Mouse (Mus musculus) B cell, adult 2 months (primary cell): ENCODE data around the gene Usp46.
"Not testable (repeated sequence)": the region's sequence is repeated elsewhere in the genome, so short reads cannot be mapped to it uniquely, and the experiment has no call there.

Experiments
- DNase-seq, 2 experiments: peaks; one replicate each; pipeline ENCODE4 v3.0.0; 2022

Usp46 gene

GRCm38 (mm10) chr5:74067831-74068713, at the start of gene Usp46:
TSS of gene Usp46 (minus strand) at chr5:74068431.
- peak; percentile 75 to 78 for DNase-seq

- DNase-seq, result no peak
Measured at GRCm38 (mm10) chr5:74113961-74114689, 45.9 kb upstream of the Usp46 start.

GRCm38 (mm10) chr5:74105445-74105844, 37.2 kb upstream of the Usp46 start:
- no peak for DNase-seq

GRCm38 (mm10) chr5:74101761-74102160, 33.5 kb upstream of the Usp46 start:
- no peak for DNase-seq

GRCm38 (mm10) chr5:74099046-74099445, 30.8 kb upstream of the Usp46 start:
- DNase-seq, result no peak

GRCm38 (mm10) chr5:74097854-74098220, 29.6 kb upstream of the Usp46 start:
- no peak for DNase-seq

GRCm38 (mm10) chr5:74097116-74097853, 29.1 kb upstream of the Usp46 start:
- DNase-seq, result no peak

- DNase-seq, result no peak
Measured at GRCm38 (mm10) chr5:74096060-74096459, 27.8 kb upstream of the Usp46 start.

GRCm38 (mm10) chr5:74095611-74096010, 27.4 kb upstream of the Usp46 start:
- DNase-seq, result no peak

GRCm38 (mm10) chr5:74094841-74095437, 26.7 kb upstream of the Usp46 start:
- DNase-seq, result no peak

GRCm38 (mm10) chr5:74093556-74094428, 25.6 kb upstream of the Usp46 start:
- no peak for DNase-seq

GRCm38 (mm10) chr5:74092833-74093555, 24.8 kb upstream of the Usp46 start:
- peak; percentile 85 to 88 for DNase-seq

GRCm38 (mm10) chr5:74092481-74092832, 24.2 kb upstream of the Usp46 start:
- DNase-seq, result no peak

- no peak for DNase-seq
Measured at GRCm38 (mm10) chr5:74089643-74090042, 21.4 kb upstream of the Usp46 start.

GRCm38 (mm10) chr5:74081756-74082155, 13.5 kb upstream of the Usp46 start:
- no peak for DNase-seq

GRCm38 (mm10) chr5:74078861-74079615, 10.8 kb upstream of the Usp46 start:
- DNase-seq, result no peak

- DNase-seq, result no peak
Measured at GRCm38 (mm10) chr5:74078400-74078799, 10.2 kb upstream of the Usp46 start.

- no peak for DNase-seq
Measured at GRCm38 (mm10) chr5:74077959-74078358, 9.7 kb upstream of the Usp46 start.

- peak; percentile 10 to 22 for DNase-seq
Measured at GRCm38 (mm10) chr5:74076759-74077158, 8.5 kb upstream of the Usp46 start.

GRCm38 (mm10) chr5:74070564-74070963, 2.3 kb upstream of the Usp46 start:
- DNase-seq, result not testable (repeated sequence)
